Mouse (Mus musculus): ENCODE measurements around the gene Cpsf6. TPM values are rescaled to one million over a fixed set of nuclear protein-coding genes. Genes with fewer than 3 reads are reported as not detected.

The Cpsf6 gene
- polyA plus RNA-seq, 1 experiment from 2014 or later = 279 TPM

DNA sequence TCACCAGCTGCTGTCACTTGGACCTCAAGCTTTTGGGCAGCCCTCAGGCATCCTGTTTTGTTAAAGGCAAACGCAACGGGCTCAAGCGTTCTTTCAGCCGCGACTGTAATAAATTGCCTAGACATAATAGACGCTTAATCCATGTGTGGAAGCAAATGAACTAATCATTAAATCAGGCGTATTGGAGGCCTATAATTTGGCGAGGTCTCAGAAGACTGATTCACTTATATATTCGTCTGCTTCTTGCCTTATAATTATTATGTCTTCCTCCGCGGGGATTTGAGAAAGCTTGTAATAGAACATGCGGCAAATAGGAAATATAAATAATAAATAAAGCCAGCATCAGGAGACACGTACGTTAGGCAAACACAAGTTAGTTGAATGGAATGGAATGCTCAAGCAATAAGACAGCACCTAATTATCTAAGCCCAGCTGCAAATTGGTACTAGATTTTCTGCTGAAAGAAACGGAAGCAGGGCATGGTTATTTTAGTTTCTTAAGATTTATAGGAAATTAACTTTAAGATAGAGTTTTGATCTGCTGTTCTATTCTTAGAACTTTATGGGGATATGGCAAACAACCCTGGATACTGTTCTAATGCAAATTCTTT, 23.6 kb upstream of the Cpsf6 start:
- ATAC-seq (ENCODE audit: low FRiP score, low read depth) = no peak
- 61% methylated on average over 15 of the region's 15 CpGs for WGBS
- no peaks in the 10 kb centered on the region for H3K36me3 ChIP-seq
- H3K27me3 ChIP-seq = 0 out of 2 replicates have a peak, but pooled peaks cover 7% of the 10 kb centered on the region
- peaks cover 8% of the 10 kb centered on the region; the same call in 1 of the 2 replicates for H3K4me1 ChIP-seq
- no peak overlapping the region for H3K9ac ChIP-seq (replicated peaks)
- no peak overlapping the region for H3K4me3 ChIP-seq
- H3K4me2 ChIP-seq (replicated peaks) = no peak overlapping the region
- H3K27ac ChIP-seq (replicated peaks) = no peak overlapping the region
- no peaks in the 10 kb centered on the region for H3K9me3 ChIP-seq

DNA sequence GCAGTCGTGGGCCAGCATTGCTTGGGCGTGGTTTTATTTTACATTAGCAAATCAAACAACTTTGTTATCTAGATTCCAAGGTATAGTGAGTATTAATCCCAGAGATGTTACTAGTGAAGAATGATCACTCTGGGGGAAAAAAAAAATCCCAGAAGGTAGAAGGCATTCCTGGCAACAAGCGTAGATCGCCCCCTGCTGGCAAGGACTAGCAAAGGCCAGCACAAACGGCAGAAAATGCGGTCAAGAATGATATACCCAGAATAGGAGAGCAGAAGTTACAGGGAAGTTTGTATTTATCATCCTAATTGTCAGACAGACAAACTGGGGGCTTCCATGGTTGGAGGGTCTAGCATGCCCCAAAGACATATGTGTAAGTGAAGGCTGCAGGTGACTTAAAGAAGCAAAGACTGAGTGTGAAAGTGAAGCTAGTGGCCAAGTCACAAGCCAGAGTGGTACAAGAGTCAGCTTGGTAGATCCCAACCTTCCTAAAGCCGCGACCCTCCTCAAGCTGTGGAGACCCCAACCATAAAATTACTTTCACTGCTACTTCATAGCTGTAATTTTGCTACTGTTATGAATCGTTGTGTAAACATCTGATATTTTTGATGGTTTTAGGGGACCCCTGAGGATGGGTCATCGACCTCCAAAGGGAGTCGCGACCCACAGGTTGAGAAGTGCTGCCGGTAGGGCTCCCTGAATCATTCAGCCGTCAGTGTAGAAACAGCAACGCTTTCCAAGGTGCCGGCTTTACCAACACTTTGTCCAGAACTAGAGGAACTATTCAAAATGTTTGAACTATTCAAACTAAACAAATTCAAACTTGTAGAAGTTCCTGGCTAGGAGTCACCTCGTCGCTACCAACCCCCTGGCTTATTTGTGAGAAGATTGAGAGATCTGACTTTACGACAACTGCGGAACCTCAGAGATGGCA, 22.9 kb upstream of the Cpsf6 start:
- no peak for ATAC-seq (ENCODE audit: low FRiP score, low read depth)
- peaks cover 8% of the 10 kb centered on the region; the same call in 1 of the 2 replicates for H3K4me1 ChIP-seq
- H3K27me3 ChIP-seq = 0 out of 2 replicates have a peak, but pooled peaks cover 7% of the 10 kb centered on the region
- 77% methylated on average over 20 of the region's 20 CpGs for WGBS
- H3K4me2 ChIP-seq (replicated peaks) = no peak overlapping the region
- no peak overlapping the region for H3K27ac ChIP-seq (replicated peaks)
- H3K9ac ChIP-seq (replicated peaks) = no peak overlapping the region
- H3K9me3 ChIP-seq = no peaks in the 10 kb centered on the region
- H3K4me3 ChIP-seq = no peak overlapping the region
- no peaks in the 10 kb centered on the region for H3K36me3 ChIP-seq

DNA sequence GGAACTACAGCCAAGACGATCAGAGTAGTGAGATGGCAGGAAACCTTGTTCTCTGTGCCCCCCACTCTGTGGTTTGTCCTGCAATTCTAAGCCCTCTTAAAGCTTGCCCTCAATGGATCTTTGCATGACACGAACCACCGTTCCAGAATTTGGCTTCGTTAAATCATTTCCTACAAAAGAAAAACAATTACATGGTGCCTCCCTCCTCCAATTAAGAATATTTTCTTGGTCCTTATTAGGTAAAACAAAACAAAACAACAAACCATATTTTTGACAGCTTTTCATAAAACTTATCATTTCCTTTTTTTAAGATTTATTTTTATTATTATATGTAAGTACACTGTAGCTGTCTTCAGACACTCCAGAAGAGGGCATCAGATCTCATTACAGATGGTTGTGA, 21.5 kb upstream of the Cpsf6 start:
- Histone ChIP-seq H3K4me3 (no peak overlapping the region), H3K4me1 (peaks cover 8% of the 10 kb centered on the region; the same call in 1 of the 2 replicates), H3K4me2 (replicated peaks) (no peak overlapping the region), H3K27ac (replicated peaks) (no peak overlapping the region), H3K9ac (replicated peaks) (no peak overlapping the region), H3K9me3 (no peaks in the 10 kb centered on the region), H3K36me3 (no peaks in the 10 kb centered on the region), H3K27me3 (0 out of 2 replicates have a peak, but pooled peaks cover 3% of the 10 kb centered on the region)
- 93% methylated on average over 4 of the region's 4 CpGs for WGBS
- ATAC-seq (ENCODE audit: low FRiP score, low read depth) = no peak

DNA sequence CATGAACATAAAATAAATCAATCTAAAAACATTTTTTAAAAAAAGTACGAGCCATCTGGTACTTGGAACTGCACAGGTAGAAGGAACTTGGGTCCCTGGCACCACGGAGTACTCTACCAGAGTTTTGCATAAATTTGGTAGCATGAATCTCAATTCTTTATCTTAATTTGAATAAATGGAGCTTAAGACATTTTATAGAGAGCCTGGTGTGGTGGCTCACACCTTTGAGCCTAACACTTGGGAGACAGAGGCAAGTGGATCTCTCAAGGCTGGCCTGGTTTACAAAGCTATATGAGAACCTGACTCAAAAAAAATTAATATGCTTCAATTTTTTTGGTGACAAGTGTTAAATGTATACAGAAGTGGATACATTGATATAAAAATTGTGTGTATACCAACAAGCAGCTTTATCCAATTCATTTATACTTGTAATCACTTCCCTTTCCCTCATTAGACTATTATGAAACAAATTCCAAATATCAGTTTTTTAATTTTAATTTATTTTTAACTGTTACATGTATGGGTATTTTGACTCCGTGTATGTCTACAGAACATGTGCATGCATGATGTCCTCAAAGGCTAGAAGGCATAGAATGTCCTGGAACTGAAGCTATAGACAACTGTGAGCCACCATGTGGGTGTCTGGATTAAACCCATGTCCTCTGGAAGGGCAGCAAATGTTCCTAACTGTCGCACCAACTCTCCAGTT, 20.6 kb upstream of the Cpsf6 start:
- WGBS = 82% methylated on average over 4 of the region's 4 CpGs

DNA sequence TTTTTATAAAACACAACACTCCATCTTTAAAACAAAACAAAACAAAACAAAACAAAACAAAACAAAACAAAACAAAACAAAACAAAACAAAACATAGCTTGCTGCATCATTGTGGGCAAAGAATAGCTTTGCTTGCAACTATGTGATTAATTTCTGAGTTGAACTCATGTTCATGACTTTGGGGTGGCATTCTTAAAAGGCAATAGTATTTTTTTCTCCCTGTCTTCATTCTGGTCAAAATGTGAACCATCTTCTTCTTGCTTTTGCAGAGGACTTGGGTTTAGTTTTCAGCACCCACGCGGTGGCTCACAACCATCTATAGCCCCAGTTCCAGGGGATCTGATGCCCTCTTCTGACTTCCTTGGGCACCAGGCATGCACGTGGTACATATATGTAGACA, 20.0 kb upstream of the Cpsf6 start:
- Histone ChIP-seq H3K9ac (replicated peaks) (no peak overlapping the region), H3K36me3 (no peaks in the 10 kb centered on the region), H3K27ac (replicated peaks) (no peak overlapping the region), H3K4me3 (no peak overlapping the region), H3K4me2 (replicated peaks) (no peak overlapping the region), H3K4me1 (peaks cover 8% of the 10 kb centered on the region; the same call in 1 of the 2 replicates), H3K9me3 (no peaks in the 10 kb centered on the region), H3K27me3 (0 out of 2 replicates have a peak, but pooled peaks cover 3% of the 10 kb centered on the region)
- 97% methylated on average over 3 of the region's 3 CpGs for WGBS
- ATAC-seq (ENCODE audit: low FRiP score, low read depth) = no peak

More for the DNA sequence above, 20.6 kb upstream of the Cpsf6 start:
- no peak for ATAC-seq (ENCODE audit: low FRiP score, low read depth)
- no peak overlapping the region for H3K9ac ChIP-seq (replicated peaks)
- H3K27me3 ChIP-seq = 0 out of 2 replicates have a peak, but pooled peaks cover 3% of the 10 kb centered on the region
- H3K9me3 ChIP-seq = no peaks in the 10 kb centered on the region
- no peak overlapping the region for H3K27ac ChIP-seq (replicated peaks)
- H3K4me3 ChIP-seq = no peak overlapping the region
- no peak overlapping the region for H3K4me2 ChIP-seq (replicated peaks)
- H3K36me3 ChIP-seq = no peaks in the 10 kb centered on the region
- peaks cover 8% of the 10 kb centered on the region; the same call in 1 of the 2 replicates for H3K4me1 ChIP-seq

DNA sequence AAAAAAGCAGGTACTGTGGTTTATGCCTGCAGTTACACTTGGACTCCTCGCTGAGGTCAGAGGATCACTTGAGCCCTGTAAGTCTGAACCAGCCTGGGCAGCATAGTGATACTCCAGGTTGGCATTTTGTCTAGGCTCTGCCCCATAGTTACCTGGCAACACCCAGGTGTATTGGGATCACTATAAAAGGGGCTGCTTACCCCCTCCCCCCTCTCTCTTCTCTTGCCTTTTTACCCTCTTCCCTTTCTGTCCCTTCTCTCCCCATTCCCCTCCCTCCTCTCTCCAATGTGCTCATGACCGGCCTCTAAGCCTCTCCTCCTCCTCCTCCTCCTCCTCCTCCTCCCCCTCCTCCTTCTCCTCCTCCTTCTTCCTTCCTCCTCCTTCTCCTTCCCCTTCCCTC, 19.4 kb upstream of the Cpsf6 start:
- Histone ChIP-seq H3K27ac (replicated peaks) (no peak overlapping the region), H3K4me2 (replicated peaks) (no peak overlapping the region), H3K4me1 (peaks cover 8% of the 10 kb centered on the region; the same call in 1 of the 2 replicates), H3K36me3 (no peaks in the 10 kb centered on the region), H3K9me3 (no peaks in the 10 kb centered on the region), H3K27me3 (peaks cover 5% of the 10 kb centered on the region; the same call in 1 of the 2 replicates), H3K4me3 (no peak overlapping the region), H3K9ac (replicated peaks) (no peak overlapping the region)
- ATAC-seq (ENCODE audit: low FRiP score, low read depth) = no peak
- 54% methylated on average over 2 of the region's 2 CpGs for WGBS

DNA sequence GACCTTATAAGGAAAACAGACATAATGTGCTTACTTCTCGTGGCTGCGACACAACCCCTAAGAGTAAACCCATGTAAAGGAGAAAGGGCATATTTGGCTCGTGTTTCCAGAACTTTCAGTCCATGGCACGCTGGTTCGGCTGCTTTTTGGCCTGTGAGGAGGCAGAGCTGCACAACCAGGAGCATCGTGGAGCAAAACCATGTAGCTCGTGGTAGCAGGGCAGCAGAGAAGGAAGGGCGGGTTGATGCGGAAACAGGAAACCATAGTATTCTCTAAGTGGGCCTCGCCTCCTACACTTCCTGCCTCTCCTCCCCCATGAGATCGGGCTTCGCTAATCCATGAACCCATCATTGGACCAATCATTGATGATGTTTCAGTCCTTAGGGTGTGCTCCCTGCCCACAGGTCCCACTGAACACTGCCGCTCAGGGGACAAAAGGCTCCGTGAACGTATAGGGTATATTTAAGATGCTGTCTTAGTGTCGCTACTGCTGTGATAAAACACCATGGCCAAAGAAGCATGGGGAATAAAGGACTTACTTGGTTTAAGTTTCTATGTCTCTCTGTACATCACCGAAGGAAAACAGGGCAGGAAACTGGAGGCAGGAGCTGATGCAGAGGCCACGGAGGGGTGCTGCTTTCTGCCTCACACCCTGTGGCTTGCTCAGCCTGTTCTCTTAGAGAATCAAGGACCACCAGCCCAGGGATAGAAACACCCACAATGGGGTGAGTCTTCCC, 18.4 kb upstream of the Cpsf6 start:
- 87% methylated on average over 18 of the region's 18 CpGs for WGBS
- Histone ChIP-seq H3K27me3 (peaks cover 6% of the 10 kb centered on the region; the same call in 1 of the 2 replicates), H3K9ac (replicated peaks) (no peak overlapping the region), H3K9me3 (no peaks in the 10 kb centered on the region), H3K36me3 (no peaks in the 10 kb centered on the region), H3K27ac (replicated peaks) (no peak overlapping the region), H3K4me2 (replicated peaks) (no peak overlapping the region), H3K4me3 (no peak overlapping the region), H3K4me1 (peaks cover 10% of the 10 kb centered on the region)
- no peak for ATAC-seq (ENCODE audit: low FRiP score, low read depth)

DNA sequence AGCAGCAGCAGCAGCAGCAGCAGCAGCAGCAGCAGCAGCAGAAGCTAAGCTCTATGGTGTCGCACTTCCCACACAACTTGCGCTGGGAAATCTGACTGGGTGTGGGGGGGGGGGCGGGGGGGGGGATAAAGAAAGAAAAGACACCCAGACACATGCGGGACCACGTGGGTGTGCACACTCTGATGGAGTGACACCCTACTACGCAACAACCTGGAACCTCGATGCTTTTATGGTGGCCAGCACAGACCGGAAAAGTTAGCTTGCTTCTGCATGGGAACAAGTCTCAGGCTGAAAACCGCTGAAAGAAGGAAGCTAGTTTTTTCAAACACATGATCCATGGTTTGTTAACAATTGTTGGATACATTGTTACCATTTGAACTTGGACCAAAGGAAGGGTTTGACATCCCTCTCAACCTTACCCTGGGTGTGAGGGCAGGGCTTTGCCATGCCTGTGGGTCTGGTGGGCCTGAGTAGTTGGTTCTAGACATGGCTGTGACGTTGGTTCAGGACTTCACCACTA, 17.4 kb upstream of the Cpsf6 start:
- no peak overlapping the region for H3K9ac ChIP-seq (replicated peaks)
- H3K4me2 ChIP-seq (replicated peaks) = no peak overlapping the region
- H3K4me3 ChIP-seq = no peak overlapping the region
- no peaks in the 10 kb centered on the region for H3K36me3 ChIP-seq
- peaks cover 6% of the 10 kb centered on the region; the same call in 1 of the 2 replicates for H3K27me3 ChIP-seq
- no peaks in the 10 kb centered on the region for H3K9me3 ChIP-seq
- no peak for ATAC-seq (ENCODE audit: low FRiP score, low read depth)
- H3K4me1 ChIP-seq = peaks cover 10% of the 10 kb centered on the region
- no peak overlapping the region for H3K27ac ChIP-seq (replicated peaks)
- 76% methylated on average over 7 of the region's 10 CpGs for WGBS

DNA sequence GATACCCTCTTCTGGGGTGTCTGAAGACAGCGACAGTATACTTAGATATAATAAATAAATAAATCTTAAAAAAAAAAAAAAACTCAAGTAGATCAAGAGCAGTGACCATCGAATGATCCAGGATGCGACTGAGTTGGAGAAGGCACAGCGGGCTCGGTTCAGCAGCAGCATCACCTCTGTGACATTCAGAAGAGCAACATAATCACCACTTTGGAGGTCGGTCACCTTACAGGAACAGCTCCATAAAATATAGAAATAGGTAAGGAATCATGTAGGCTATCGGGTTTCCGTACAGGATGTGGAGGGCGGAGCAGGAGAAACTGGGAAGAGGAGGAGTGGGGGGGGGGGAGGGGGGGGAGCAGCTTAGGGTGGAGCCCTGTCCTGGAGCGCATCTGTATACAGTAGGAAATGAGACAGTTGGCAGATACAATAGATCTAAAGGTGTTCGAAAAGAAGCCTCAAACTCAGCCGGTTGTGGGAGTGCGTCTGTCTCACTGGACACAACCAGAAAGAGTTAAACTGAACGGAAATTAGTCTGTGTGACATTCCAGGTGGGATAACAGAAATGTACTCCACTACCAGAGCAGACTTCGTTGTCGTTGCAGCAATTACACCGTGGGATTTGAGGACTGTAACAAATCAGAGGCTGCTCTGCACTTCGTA, 16.7 kb upstream of the Cpsf6 start:
- whole genome bisulfite sequencing = 61% methylated on average over 18 of the region's 18 CpGs
- H3K9me3 ChIP-seq = no peaks in the 10 kb centered on the region
- no peak overlapping the region for H3K4me3 ChIP-seq
- H3K4me2 ChIP-seq (replicated peaks) = no peak overlapping the region
- H3K36me3 ChIP-seq = no peaks in the 10 kb centered on the region
- H3K4me1 ChIP-seq = peaks cover 10% of the 10 kb centered on the region
- H3K27me3 ChIP-seq = peaks cover 6% of the 10 kb centered on the region; the same call in 1 of the 2 replicates
- no peak overlapping the region for H3K9ac ChIP-seq (replicated peaks)
- ATAC-seq (ENCODE audit: low FRiP score, low read depth) = no peak
- H3K27ac ChIP-seq (replicated peaks) = no peak overlapping the region

DNA sequence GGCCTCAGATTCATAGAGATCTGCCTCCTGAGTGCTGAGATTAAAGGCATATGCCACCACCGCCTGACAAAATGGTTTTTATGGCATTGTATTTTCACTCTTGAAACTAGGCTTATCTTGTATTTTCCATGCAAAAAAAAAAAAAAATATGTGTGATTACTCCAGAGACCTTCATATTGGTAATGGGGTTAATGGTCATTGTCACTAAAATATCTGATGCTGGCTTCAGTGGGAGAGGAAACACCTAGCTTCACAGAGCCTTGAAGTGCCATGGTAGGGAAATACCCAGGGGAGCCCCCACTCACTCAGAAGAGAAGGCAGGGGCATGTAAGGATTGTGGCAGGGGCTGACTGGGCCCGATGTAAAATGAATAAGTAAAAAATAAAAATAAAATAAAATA, 16.0 kb upstream of the Cpsf6 start:
- no peak overlapping the region for H3K4me2 ChIP-seq (replicated peaks)
- no peak for ATAC-seq (ENCODE audit: low FRiP score, low read depth)
- WGBS = 97% methylated on average over 2 of the region's 2 CpGs

More for the DNA sequence above, 16.0 kb upstream of the Cpsf6 start:
- peaks cover 10% of the 10 kb centered on the region for H3K4me1 ChIP-seq
- no peaks in the 10 kb centered on the region for H3K9me3 ChIP-seq
- peaks cover 10% of the 10 kb centered on the region for H3K27me3 ChIP-seq
- H3K4me3 ChIP-seq = no peak overlapping the region
- H3K27ac ChIP-seq (replicated peaks) = no peak overlapping the region
- no peaks in the 10 kb centered on the region for H3K36me3 ChIP-seq
- H3K9ac ChIP-seq (replicated peaks) = no peak overlapping the region

All from midbrain, embryonic 12.5 days (tissue).